Comparison of ENCODE assay signal across 8 mouse cellular contexts in genomic region chr12:36156101-36156636, GRCm38 (mm10). TPM values are rescaled to one million over a fixed set of nuclear protein-coding genes. Genes with fewer than 3 reads are reported as not detected.
A peak's percentile ranks its signal among the peaks of the same experiment; 100 is the strongest.
DNase-seq lines count a peak whose midpoint lies in the region; ATAC-seq and TF ChIP-seq lines count a peak whose summit lies in the region.

No protein-coding gene starts in this region.

- peaks cover 4% of the 10 kb centered on the region; the same call in 1 of the 2 replicates for H3K4me1 ChIP-seq in bone marrow, adult 2 months (ENCODE audit: control insufficient read depth, insufficient read depth, low read length)

- H3K27ac ChIP-seq in bone marrow, adult 2 months (ENCODE audit: control insufficient read depth, insufficient read depth, low read depth, low read length, poor library complexity), result peak overlapping the region; percentile 21

- no peak for TF ChIP-seq POLR2A in bone marrow, adult 2 months (IDR thresholded peaks at IDR 0.05; ENCODE audit: borderline replicate concordance, control insufficient read depth, low read depth, low read length)

- H3K4me3 ChIP-seq in bone marrow, adult 2 months (replicated peaks; ENCODE audit: control insufficient read depth, low read depth, low read length), result peak overlapping the region; percentile 84

- WGBS in bone marrow, adult 2 months, result under 1% methylated on average over 33 of the region's 33 CpGs

- peak; percentile 13 to 31 for DNase-seq in layer of hippocampus, adult 18-20 months (ENCODE audit: low spot score in 2 of 2)
- DNase-seq in layer of hippocampus, postnatal 36 days, result no peak
- no peak for DNase-seq in thymus, postnatal 14 days
- no peak for DNase-seq in adrenal gland, adult 2 months
- DNase-seq in kidney, postnatal 36 days, result no peak

- no peak for TF ChIP-seq CTCF in bone marrow, adult 2 months (IDR thresholded peaks at IDR 0.05; ENCODE audit: control insufficient read depth, insufficient read depth, low read length)

- peak; percentile 28 for ATAC-seq in granulocyte monocyte progenitor cell, adult 5-6 weeks (replicated peaks; ENCODE audit: poor library complexity, severe bottlenecking)
- ATAC-seq in megakaryocyte, adult 5-6 weeks (ENCODE audit: poor library complexity, severe bottlenecking), result peak; percentile 29

RNA-seq across cellular contexts. Expression of gene Ankmy2, which starts 0.7 kb away (rescaled TPM):
- 10 to 100 TPM; 54.3 to 55.3 TPM for total RNA-seq in layer of hippocampus, adult 18-20 months (2021)
- total RNA-seq in layer of hippocampus, postnatal 36 days (2021), result 10 to 100 TPM; 53.4 to 54.0 TPM
- polyA plus RNA-seq in bone marrow, adult 2 months (2011; ENCODE audit: insufficient read depth, insufficient read length, low replicate concordance, missing spikeins), result 6.9 and 15.3 TPM in 2 replicates
- total RNA-seq in granulocyte monocyte progenitor cell, adult 5-6 weeks (2014; fragmentation: Nextera tagmentation), result 22.3 and 26.5 TPM in 2 replicates
- 23.0 and 25.3 TPM in 2 replicates for total RNA-seq in granulocyte monocyte progenitor cell, adult 5-6 weeks (2017)
- 13.8 and 15.5 TPM in 2 replicates for total RNA-seq in megakaryocyte, adult 5-6 weeks (2015)
- total RNA-seq in megakaryocyte, adult 5-6 weeks (2017), result 17.2 and 21.6 TPM in 2 replicates
- total RNA-seq in adrenal gland, adult 2 months (2021), result 10 to 100 TPM; 29.5 to 31.2 TPM
- 3.0 and 4.0 TPM in 2 replicates for polyA plus RNA-seq in adrenal gland, adult 2 months (2012; rRNA removed)

RNA-seq across cellular contexts. Expression of gene Bzw2, which starts 1.7 kb away (rescaled TPM):
- 10 to 100 TPM; 55.1 to 55.8 TPM for total RNA-seq in layer of hippocampus, adult 18-20 months (2021)
- 10 to 100 TPM; 57.7 to 58.8 TPM for total RNA-seq in layer of hippocampus, postnatal 36 days (2021)
- 25.9 and 26.6 TPM in 2 replicates for polyA plus RNA-seq in bone marrow, adult 2 months (2011; ENCODE audit: insufficient read depth, insufficient read length, low replicate concordance, missing spikeins)
- total RNA-seq in granulocyte monocyte progenitor cell, adult 5-6 weeks (2014; fragmentation: Nextera tagmentation), result 133 and 156 TPM in 2 replicates
- total RNA-seq in granulocyte monocyte progenitor cell, adult 5-6 weeks (2017), result 139 and 142 TPM in 2 replicates
- total RNA-seq in megakaryocyte, adult 5-6 weeks (2015), result 26.5 and 30.0 TPM in 2 replicates
- 20.0 and 24.5 TPM in 2 replicates for total RNA-seq in megakaryocyte, adult 5-6 weeks (2017)
- 10 to 100 TPM; 21.8 to 22.4 TPM for total RNA-seq in adrenal gland, adult 2 months (2021)
- polyA plus RNA-seq in adrenal gland, adult 2 months (2012; rRNA removed), result 1.6 and 2.1 TPM in 2 replicates

Comparison
In these comparisons a context has a peak if more than half of its experiments do, and no peak if none do; other contexts are left out.
1. DNase-seq: peak in layer of hippocampus, adult 18-20 months (2 of 2); none in layer of hippocampus, postnatal 36 days (0 of 2), thymus, postnatal 14 days (single experiment), adrenal gland, adult 2 months (single experiment) and kidney, postnatal 36 days (0 of 2).